Mouse (Mus musculus): ENCODE data around the gene Zbtb20. TPM values are rescaled to one million over a fixed set of nuclear protein-coding genes. Genes with fewer than 3 reads are reported as not detected.

Gene Zbtb20
- total and polyA plus RNA-seq, 2 experiments from 2014 or later, result 19.8 to 45.8 TPM

DNA sequence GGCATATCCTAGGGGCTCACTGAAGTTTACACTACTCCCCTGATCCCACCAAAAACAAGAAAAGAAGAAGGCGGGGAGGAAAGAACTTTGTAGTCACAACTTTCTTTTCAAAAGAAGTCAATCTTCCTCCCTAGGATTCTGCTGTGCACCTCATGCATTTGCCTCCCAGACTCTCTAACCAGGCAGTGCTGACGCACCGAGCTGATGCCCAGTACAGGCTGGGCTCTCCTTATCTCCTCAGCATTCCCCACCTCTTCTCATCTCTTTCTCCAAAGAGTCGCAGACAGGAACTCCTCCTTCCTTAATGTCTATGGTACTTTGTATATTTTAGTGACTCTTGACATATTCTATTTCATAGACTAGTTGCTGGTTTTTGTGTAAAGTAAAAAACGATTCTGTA, 638.3 kb downstream of the Zbtb20 start:
- DNase-seq (ENCODE audit: low spot score) (no peak), ATAC-seq (ENCODE audit: insufficient read depth, low read depth) (no peak)
- H3K4me2 ChIP-seq (ENCODE audit: low read depth, low read length), result no peak overlapping the region
- H3K4me3 ChIP-seq (ENCODE audit: low read depth, low read length), result no peak overlapping the region
- TF ChIP-seq CTCF (IDR thresholded peaks at IDR 0.05; ENCODE audit: low read depth) (no peak), EP300 (IDR thresholded peaks at IDR 0.05; ENCODE audit: low read depth) (no peak)
- H3K4me1 ChIP-seq (ENCODE audit: control insufficient read depth, insufficient read depth), result 0 out of 2 replicates have a peak, but pooled peaks cover 6% of the 10 kb centered on the region
- no peak overlapping the region for H3K27ac ChIP-seq (ENCODE audit: low read depth)
- 51% methylated on average over 5 of the region's 5 CpGs for WGBS
- no peaks in the 10 kb centered on the region for H3K36me3 ChIP-seq (replicated peaks; ENCODE audit: control insufficient read depth, insufficient read depth, low read length)
- H3K27me3 ChIP-seq (ENCODE audit: control insufficient read depth, insufficient read depth, low read length), result no peaks in the 10 kb centered on the region
- H3K9me3 ChIP-seq (replicated peaks; ENCODE audit: control insufficient read depth, low read length), result no peaks in the 10 kb centered on the region
- H3K9ac ChIP-seq (replicated peaks; ENCODE audit: low read depth, low read length), result no peak overlapping the region

DNA sequence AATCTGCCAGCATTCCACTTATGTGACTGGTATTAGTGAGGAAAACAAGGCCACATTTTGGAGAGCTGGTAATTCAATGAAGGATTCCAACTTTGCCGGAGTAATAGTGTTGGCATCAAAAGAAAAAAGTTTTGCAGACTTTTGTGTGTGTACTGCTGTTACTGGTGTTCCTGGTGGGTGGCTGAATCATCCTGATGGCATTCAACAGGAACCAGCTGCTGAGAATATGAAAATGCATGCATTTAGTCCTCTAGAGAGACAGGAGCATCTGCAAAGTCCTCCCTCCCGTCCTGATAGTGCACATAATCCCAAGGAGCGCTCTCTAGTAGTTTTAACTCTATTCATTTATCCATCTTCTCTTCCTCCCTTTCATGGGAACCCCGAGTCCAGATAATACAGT, 639.9 kb downstream of the Zbtb20 start:
- H3K27me3 ChIP-seq (ENCODE audit: control insufficient read depth, insufficient read depth, low read length), result no peaks in the 10 kb centered on the region
- TF ChIP-seq EP300 (IDR thresholded peaks at IDR 0.05; ENCODE audit: low read depth) (no peak), CTCF (IDR thresholded peaks at IDR 0.05; ENCODE audit: low read depth) (no peak)
- no peak overlapping the region for H3K9ac ChIP-seq (replicated peaks; ENCODE audit: low read depth, low read length)
- DNase-seq (ENCODE audit: low spot score), result no peak
- no peaks in the 10 kb centered on the region for H3K36me3 ChIP-seq (replicated peaks; ENCODE audit: control insufficient read depth, insufficient read depth, low read length)
- H3K4me2 ChIP-seq (ENCODE audit: low read depth, low read length), result no peak overlapping the region
- no peak overlapping the region for H3K4me3 ChIP-seq (ENCODE audit: low read depth, low read length)
- 0 out of 2 replicates have a peak, but pooled peaks cover 6% of the 10 kb centered on the region for H3K4me1 ChIP-seq (ENCODE audit: control insufficient read depth, insufficient read depth)
- no peak overlapping the region for H3K27ac ChIP-seq (ENCODE audit: low read depth)
- ATAC-seq (ENCODE audit: insufficient read depth, low read depth), result no peak
- H3K9me3 ChIP-seq (replicated peaks; ENCODE audit: control insufficient read depth, low read length), result no peaks in the 10 kb centered on the region
- WGBS, result 48% methylated on average over 4 of the region's 4 CpGs

DNA sequence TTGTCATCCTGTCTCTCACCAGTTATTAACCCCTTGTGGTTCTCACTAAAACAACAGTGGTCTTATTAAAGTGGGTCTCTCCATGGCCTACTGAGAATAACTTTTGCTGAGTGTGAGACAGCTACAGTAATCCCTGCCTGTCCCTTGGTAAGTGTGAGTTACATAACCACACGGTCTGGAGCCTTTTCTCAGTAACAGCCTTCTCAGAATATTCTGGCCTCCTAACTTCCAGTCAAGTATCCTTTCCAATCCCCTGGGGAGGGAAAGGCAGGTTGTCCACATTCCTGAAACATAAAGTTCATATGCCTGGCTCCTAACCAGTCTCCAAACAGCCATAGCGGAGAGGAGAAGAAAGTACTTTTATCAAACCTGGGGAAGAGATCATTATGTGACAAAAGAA, 644.6 kb downstream of the Zbtb20 start:
- ATAC-seq (ENCODE audit: insufficient read depth, low read depth) (no peak), DNase-seq (ENCODE audit: low spot score) (no peak)
- Histone ChIP-seq H3K27ac (ENCODE audit: low read depth) (no peak overlapping the region), H3K4me3 (ENCODE audit: low read depth, low read length) (no peak overlapping the region), H3K9me3 (replicated peaks; ENCODE audit: control insufficient read depth, low read length) (no peaks in the 10 kb centered on the region), H3K36me3 (replicated peaks; ENCODE audit: control insufficient read depth, insufficient read depth, low read length) (no peaks in the 10 kb centered on the region), H3K4me2 (ENCODE audit: low read depth, low read length) (no peak overlapping the region), H3K27me3 (ENCODE audit: control insufficient read depth, insufficient read depth, low read length) (no peaks in the 10 kb centered on the region), H3K4me1 (ENCODE audit: control insufficient read depth, insufficient read depth) (0 out of 2 replicates have a peak, but pooled peaks cover 6% of the 10 kb centered on the region), H3K9ac (replicated peaks; ENCODE audit: low read depth, low read length) (no peak overlapping the region)
- TF ChIP-seq CTCF (IDR thresholded peaks at IDR 0.05; ENCODE audit: low read depth) (no peak), EP300 (IDR thresholded peaks at IDR 0.05; ENCODE audit: low read depth) (no peak)
- 63% methylated on average over 2 of the region's 2 CpGs for WGBS

DNA sequence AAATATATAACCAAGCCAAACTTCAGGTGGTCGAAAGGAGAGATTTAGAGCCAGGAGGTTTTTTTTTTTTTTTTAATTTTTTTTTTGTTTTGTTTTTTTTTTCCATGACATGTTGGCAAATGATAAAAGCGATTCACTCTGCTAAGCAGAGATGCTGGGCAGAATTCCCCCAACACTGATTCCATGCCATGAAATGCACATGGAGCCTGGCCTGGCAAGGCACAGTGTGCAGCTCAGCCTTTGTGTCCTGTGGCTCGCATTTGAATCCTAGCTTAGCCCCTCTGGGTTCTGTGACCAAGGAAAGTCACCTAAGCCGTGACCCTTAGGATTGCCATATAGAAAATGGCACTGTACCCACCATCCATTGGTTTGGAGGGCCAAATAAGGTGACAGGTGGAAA, 646.8 kb downstream of the Zbtb20 start:
- Histone ChIP-seq H3K9me3 (replicated peaks; ENCODE audit: control insufficient read depth, low read length) (no peaks in the 10 kb centered on the region), H3K9ac (replicated peaks; ENCODE audit: low read depth, low read length) (no peak overlapping the region), H3K4me1 (ENCODE audit: control insufficient read depth, insufficient read depth) (no peaks in the 10 kb centered on the region), H3K4me2 (ENCODE audit: low read depth, low read length) (no peak overlapping the region), H3K27ac (ENCODE audit: low read depth) (no peak overlapping the region), H3K36me3 (replicated peaks; ENCODE audit: control insufficient read depth, insufficient read depth, low read length) (no peaks in the 10 kb centered on the region), H3K27me3 (ENCODE audit: control insufficient read depth, insufficient read depth, low read length) (no peaks in the 10 kb centered on the region), H3K4me3 (ENCODE audit: low read depth, low read length) (no peak overlapping the region)
- WGBS, result 91% methylated on average over 4 of the region's 4 CpGs
- ATAC-seq (ENCODE audit: insufficient read depth, low read depth) (no peak), DNase-seq (ENCODE audit: low spot score) (no peak)
- TF ChIP-seq EP300 (IDR thresholded peaks at IDR 0.05; ENCODE audit: low read depth), result no peak
- no peak for TF ChIP-seq CTCF (IDR thresholded peaks at IDR 0.05; ENCODE audit: low read depth)

DNA sequence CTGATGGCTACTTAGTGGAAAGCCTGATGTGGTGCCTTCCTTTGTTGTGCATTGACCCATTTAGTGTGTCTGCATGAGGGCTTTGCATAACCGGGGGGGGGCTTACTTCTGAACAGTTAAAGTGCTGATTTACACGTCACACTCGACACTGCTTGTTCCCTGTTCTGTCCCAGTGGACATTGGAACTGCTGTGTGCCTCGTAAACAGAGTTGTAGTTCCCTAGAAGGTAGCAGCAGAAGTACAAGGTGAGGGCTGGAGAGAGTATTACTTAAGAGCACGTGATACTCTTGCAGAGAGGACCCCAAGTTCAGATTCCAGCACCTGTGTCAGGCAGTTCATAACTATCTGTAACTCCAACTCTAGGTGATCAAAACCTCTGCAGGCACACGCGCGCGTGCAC, 648.5 kb downstream of the Zbtb20 start:
- H3K4me1 ChIP-seq (ENCODE audit: control insufficient read depth, insufficient read depth), result no peaks in the 10 kb centered on the region
- no peak for DNase-seq (ENCODE audit: low spot score)
- H3K9me3 ChIP-seq (replicated peaks; ENCODE audit: control insufficient read depth, low read length), result no peaks in the 10 kb centered on the region

DNA sequence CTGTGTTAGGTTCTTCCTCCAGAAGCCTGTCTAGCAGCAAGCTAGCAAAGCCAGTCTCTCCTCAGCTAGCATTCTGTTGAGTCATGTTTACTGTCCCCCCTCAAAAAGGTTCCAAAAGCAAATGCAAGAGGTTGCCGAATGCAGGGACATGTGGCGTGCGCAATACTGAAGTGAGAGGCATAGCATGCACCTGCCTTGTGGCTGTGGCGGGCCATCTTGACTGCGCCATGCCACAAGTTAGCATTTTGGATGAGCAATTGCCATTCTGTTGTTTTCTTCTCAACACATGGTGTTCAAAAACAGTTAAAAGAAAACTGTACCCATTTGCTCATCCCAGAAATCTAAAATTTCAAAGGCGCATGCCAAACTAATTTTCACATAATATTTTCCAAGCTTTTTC, 649.9 kb downstream of the Zbtb20 start:
- no peak overlapping the region for H3K27ac ChIP-seq (ENCODE audit: low read depth)
- H3K4me2 ChIP-seq (ENCODE audit: low read depth, low read length), result no peak overlapping the region
- no peaks in the 10 kb centered on the region for H3K9me3 ChIP-seq (replicated peaks; ENCODE audit: control insufficient read depth, low read length)
- 91% methylated on average over 6 of the region's 6 CpGs for WGBS
- no peak overlapping the region for H3K9ac ChIP-seq (replicated peaks; ENCODE audit: low read depth, low read length)
- no peaks in the 10 kb centered on the region for H3K27me3 ChIP-seq (ENCODE audit: control insufficient read depth, insufficient read depth, low read length)
- TF ChIP-seq CTCF (IDR thresholded peaks at IDR 0.05; ENCODE audit: low read depth), result no peak
- no peak for TF ChIP-seq EP300 (IDR thresholded peaks at IDR 0.05; ENCODE audit: low read depth)
- ATAC-seq (ENCODE audit: insufficient read depth, low read depth) (no peak), DNase-seq (ENCODE audit: low spot score) (no peak)
- H3K4me1 ChIP-seq (ENCODE audit: control insufficient read depth, insufficient read depth), result no peaks in the 10 kb centered on the region
- no peaks in the 10 kb centered on the region for H3K36me3 ChIP-seq (replicated peaks; ENCODE audit: control insufficient read depth, insufficient read depth, low read length)
- H3K4me3 ChIP-seq (ENCODE audit: low read depth, low read length), result no peak overlapping the region

More for the DNA sequence above, 648.5 kb downstream of the Zbtb20 start:
- TF ChIP-seq EP300 (IDR thresholded peaks at IDR 0.05; ENCODE audit: low read depth), result no peak
- no peak for TF ChIP-seq CTCF (IDR thresholded peaks at IDR 0.05; ENCODE audit: low read depth)
- no peak overlapping the region for H3K4me3 ChIP-seq (ENCODE audit: low read depth, low read length)
- H3K27ac ChIP-seq (ENCODE audit: low read depth), result no peak overlapping the region
- ATAC-seq (ENCODE audit: insufficient read depth, low read depth), result no peak
- no peaks in the 10 kb centered on the region for H3K36me3 ChIP-seq (replicated peaks; ENCODE audit: control insufficient read depth, insufficient read depth, low read length)
- no peaks in the 10 kb centered on the region for H3K27me3 ChIP-seq (ENCODE audit: control insufficient read depth, insufficient read depth, low read length)
- WGBS, result 88% methylated on average over 9 of the region's 9 CpGs
- no peak overlapping the region for H3K4me2 ChIP-seq (ENCODE audit: low read depth, low read length)
- no peak overlapping the region for H3K9ac ChIP-seq (replicated peaks; ENCODE audit: low read depth, low read length)

All from heart, postnatal 0 days (tissue).